Mouse (Mus musculus) thymus, adult 2 months (tissue): ENCODE results near the gene Cspg4.

ENCODE experiments used
- CTCF ChIP-seq: fragments of 200-500 bp; IDR thresholded peaks from 2 replicates; pipeline ENCODE4 v1.5.1; 2012; ENCODE audit warnings: mild to moderate bottlenecking, control low read depth, low read length, moderate library complexity, borderline replicate concordance; ENCODE audit not compliant: control insufficient read depth, poor library complexity, insufficient read depth; ENCODE audit errors: extremely low read depth
- POLR2A ChIP-seq: fragments of 200-500 bp; IDR thresholded peaks from 2 replicates; pipeline ENCODE4 v1.6.1; 2012; ENCODE audit warnings: mild to moderate bottlenecking, low read length, control low read depth, moderate library complexity; ENCODE audit not compliant: control insufficient read depth, poor library complexity, insufficient read depth; ENCODE audit errors: extremely low read depth

DNA sequence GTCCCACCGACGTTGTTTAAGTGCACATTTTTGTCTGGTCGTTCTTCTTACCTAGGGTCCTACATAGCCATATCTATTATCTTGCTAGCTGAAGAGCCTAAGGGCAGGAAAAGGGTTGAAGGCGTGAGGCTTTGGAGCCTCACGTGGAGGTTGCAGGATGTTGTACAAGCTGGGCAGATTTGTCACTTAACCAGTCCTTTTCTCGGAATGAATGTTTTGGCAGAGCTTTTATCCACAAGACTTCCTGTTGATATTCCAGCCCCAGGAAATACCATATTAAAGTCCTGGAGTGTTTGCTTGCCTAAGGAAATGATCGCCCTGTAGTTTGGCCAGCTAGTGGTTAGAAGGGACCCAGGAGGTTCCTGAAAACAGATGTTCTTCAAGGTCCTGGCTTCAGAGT is 73.5 kb downstream of the Cspg4 start:
- TF ChIP-seq POLR2A = no peak
- TF ChIP-seq CTCF = no peak
